Mouse (Mus musculus) midbrain, embryonic 13.5 days (tissue): ENCODE results near the gene Rsph14. TPM values are rescaled to one million over a fixed set of nuclear protein-coding genes. Genes with fewer than 3 reads are reported as not detected.

Source experiments
- ATAC-seq: fragments of 200-750 bp; cut with Nextera tagmentation; 2 replicates; pipeline ENCODE4 v1.8.0; 2017; ENCODE audit warnings: mild to moderate bottlenecking, moderate TSS enrichment, moderate library complexity
- H3K27ac ChIP-seq: fragments of 300-500 bp; sonication (generic); 2 replicates; pipeline ENCODE4 v1.5.1; 2015; ENCODE audit warnings: inconsistent platforms, mild to moderate bottlenecking, moderate library complexity
- H3K27me3 ChIP-seq: fragments of 300-500 bp; sonication (generic); 2 replicates; pipeline ENCODE4 v1.6.1; 2015; ENCODE audit warnings: mild to moderate bottlenecking, inconsistent platforms
- H3K36me3 ChIP-seq: fragments of 300-500 bp; sonication (generic); 2 replicates; pipeline ENCODE4 v1.6.1; 2015; ENCODE audit warnings: mild to moderate bottlenecking, inconsistent platforms
- H3K4me1 ChIP-seq: fragments of 300-500 bp; sonication (generic); replicated peaks from 2 replicates; pipeline ENCODE4 v1.6.1; 2015; ENCODE audit warnings: inconsistent platforms
- H3K4me2 ChIP-seq: fragments of 300-500 bp; sonication (generic); replicated peaks from 2 replicates; pipeline ENCODE4 v1.6.1; 2015; ENCODE audit warnings: moderate library complexity, mild to moderate bottlenecking, inconsistent platforms
- H3K4me3 ChIP-seq: fragments of 300-500 bp; sonication (generic); replicated peaks from 2 replicates; pipeline ENCODE4 v1.5.1; 2015; ENCODE audit warnings: mild to moderate bottlenecking, inconsistent platforms
- H3K9ac ChIP-seq: fragments of 300-500 bp; sonication (generic); replicated peaks from 2 replicates; pipeline ENCODE4 v1.6.1; 2015; ENCODE audit warnings: mild to moderate bottlenecking, inconsistent platforms
- H3K9me3 ChIP-seq: fragments of 300-500 bp; sonication (generic); 2 replicates; pipeline ENCODE4 v1.6.1; 2016; ENCODE audit warnings: mild to moderate bottlenecking, inconsistent platforms
- WGBS: fragments of 180-500 bp; shearing (Covaris S2); methylation state at CpG from one replicate; pipeline ENCODE4 v1.1.7; 2015; 5-methylcytosine and 5-hydroxymethylcytosine counted together
- polyA plus RNA-seq: library from polyadenylated mRNA; unstranded; fragments of >200 nt; fragmentation: Nextera tagmentation; extraction: Ambion mirVana; gene quantifications from 2 replicates; pipeline ENCODE4 v1.2.1, GENCODE M21; 2015

The Rsph14 gene
- polyA plus RNA-seq, 1 experiment from 2014 or later: 0.63 TPM

- Histone ChIP-seq H3K9ac (no peak overlapping the region), H3K4me1 (0 out of 2 replicates have a peak, but pooled peaks cover 6% of the 10 kb centered on the region), H3K27me3 (no peaks in the 10 kb centered on the region), H3K4me3 (no peak overlapping the region), H3K4me2 (no peak overlapping the region), H3K9me3 (no peaks in the 10 kb centered on the region), H3K27ac (no peak overlapping the region), H3K36me3 (no peaks in the 10 kb centered on the region)
- no peak for ATAC-seq
- WGBS: 37% methylated on average over 9 of the region's 9 CpGs
Measured at GRCm38 (mm10) chr10:74952830-74953443, 79.4 kb downstream of the Rsph14 start.

GRCm38 (mm10) chr10:74940795-74941194 is 91.6 kb downstream of the Rsph14 start:
- peaks cover 5% of the 10 kb centered on the region for H3K9me3 ChIP-seq
- H3K36me3 ChIP-seq: no peaks in the 10 kb centered on the region
- no peak overlapping the region for H3K9ac ChIP-seq
- no peaks in the 10 kb centered on the region for H3K4me1 ChIP-seq
- 97% methylated on average over 1 of the region's 1 CpGs for whole genome bisulfite sequencing
- H3K4me2 ChIP-seq: no peak overlapping the region
- no peaks in the 10 kb centered on the region for H3K27me3 ChIP-seq
- no peak for ATAC-seq
- no peak overlapping the region for H3K27ac ChIP-seq
- H3K4me3 ChIP-seq: no peak overlapping the region

GRCm38 (mm10) chr10:74939300-74939699 is 93.1 kb downstream of the Rsph14 start:
- Histone ChIP-seq H3K4me2 (no peak overlapping the region), H3K4me3 (no peak overlapping the region), H3K9ac (no peak overlapping the region), H3K36me3 (no peaks in the 10 kb centered on the region), H3K27me3 (no peaks in the 10 kb centered on the region), H3K9me3 (no peaks in the 10 kb centered on the region), H3K4me1 (no peaks in the 10 kb centered on the region), H3K27ac (no peak overlapping the region)
- no peak for ATAC-seq
- 59% methylated on average over 3 of the region's 3 CpGs for WGBS

- Histone ChIP-seq H3K4me1 (no peaks in the 10 kb centered on the region), H3K4me3 (no peak overlapping the region), H3K36me3 (no peaks in the 10 kb centered on the region), H3K9ac (no peak overlapping the region), H3K4me2 (no peak overlapping the region), H3K9me3 (no peaks in the 10 kb centered on the region), H3K27me3 (no peaks in the 10 kb centered on the region), H3K27ac (no peak overlapping the region)
- ATAC-seq: no peak
- WGBS: 61% methylated on average over 5 of the region's 5 CpGs
Measured at GRCm38 (mm10) chr10:74938410-74938809, 94.0 kb downstream of the Rsph14 start.

GRCm38 (mm10) chr10:74937003-74937790 is 95.2 kb downstream of the Rsph14 start:
- Histone ChIP-seq H3K4me1 (no peaks in the 10 kb centered on the region), H3K9ac (no peak overlapping the region), H3K27me3 (no peaks in the 10 kb centered on the region), H3K4me3 (no peak overlapping the region), H3K4me2 (no peak overlapping the region), H3K9me3 (no peaks in the 10 kb centered on the region), H3K27ac (no peak overlapping the region), H3K36me3 (no peaks in the 10 kb centered on the region)
- WGBS: 81% methylated on average over 10 of the region's 10 CpGs
- ATAC-seq: peak; percentile 75

GRCm38 (mm10) chr10:74935016-74935415 is 97.4 kb downstream of the Rsph14 start:
- H3K4me2 ChIP-seq: no peak overlapping the region
- H3K9me3 ChIP-seq: no peaks in the 10 kb centered on the region
- H3K27me3 ChIP-seq: no peaks in the 10 kb centered on the region
- no peak overlapping the region for H3K4me3 ChIP-seq
- 36% methylated on average over 6 of the region's 6 CpGs for WGBS
- no peak for ATAC-seq
- H3K27ac ChIP-seq: no peak overlapping the region
- no peaks in the 10 kb centered on the region for H3K4me1 ChIP-seq
- no peak overlapping the region for H3K9ac ChIP-seq
- H3K36me3 ChIP-seq: no peaks in the 10 kb centered on the region

GRCm38 (mm10) chr10:74934521-74934920 is 97.9 kb downstream of the Rsph14 start:
- H3K27ac ChIP-seq: no peak overlapping the region
- WGBS: 82% methylated on average over 12 of the region's 12 CpGs

GRCm38 (mm10) chr10:74933548-74934190 is 98.7 kb downstream of the Rsph14 start:
- H3K27ac ChIP-seq: no peak overlapping the region
- no peaks in the 10 kb centered on the region for H3K4me1 ChIP-seq
- no peak overlapping the region for H3K9ac ChIP-seq
- 80% methylated on average over 19 of the region's 19 CpGs for WGBS
- no peak overlapping the region for H3K4me3 ChIP-seq
- H3K9me3 ChIP-seq: no peaks in the 10 kb centered on the region
- H3K27me3 ChIP-seq: no peaks in the 10 kb centered on the region
- no peak for ATAC-seq
- H3K36me3 ChIP-seq: no peaks in the 10 kb centered on the region
- H3K4me2 ChIP-seq: no peak overlapping the region

More at GRCm38 (mm10) chr10:74934521-74934920, 97.9 kb downstream of the Rsph14 start:
- Histone ChIP-seq H3K4me1 (no peaks in the 10 kb centered on the region), H3K9me3 (no peaks in the 10 kb centered on the region), H3K27me3 (no peaks in the 10 kb centered on the region), H3K36me3 (no peaks in the 10 kb centered on the region), H3K9ac (no peak overlapping the region), H3K4me3 (no peak overlapping the region), H3K4me2 (no peak overlapping the region)
- no peak for ATAC-seq

- no peak for ATAC-seq
- Histone ChIP-seq H3K27ac (no peak overlapping the region), H3K4me2 (no peak overlapping the region), H3K27me3 (no peaks in the 10 kb centered on the region), H3K9ac (no peak overlapping the region), H3K4me1 (no peaks in the 10 kb centered on the region), H3K4me3 (no peak overlapping the region), H3K36me3 (no peaks in the 10 kb centered on the region), H3K9me3 (no peaks in the 10 kb centered on the region)
- WGBS: 87% methylated on average over 6 of the region's 6 CpGs
Measured at GRCm38 (mm10) chr10:74932487-74932886, 99.9 kb downstream of the Rsph14 start.

GRCm38 (mm10) chr10:74931631-74932030 is 100.8 kb downstream of the Rsph14 start:
- Histone ChIP-seq H3K9me3 (no peaks in the 10 kb centered on the region), H3K36me3 (no peaks in the 10 kb centered on the region), H3K4me1 (no peaks in the 10 kb centered on the region), H3K9ac (no peak overlapping the region), H3K27ac (no peak overlapping the region), H3K4me3 (no peak overlapping the region), H3K4me2 (no peak overlapping the region), H3K27me3 (peaks cover 1% of the 10 kb centered on the region; the same call in 1 of the 2 replicates)
- no peak for ATAC-seq
- WGBS: 86% methylated on average over 6 of the region's 6 CpGs

GRCm38 (mm10) chr10:74930541-74930940 is 101.8 kb downstream of the Rsph14 start:
- peaks cover 7% of the 10 kb centered on the region for H3K27me3 ChIP-seq
- no peaks in the 10 kb centered on the region for H3K36me3 ChIP-seq
- no peaks in the 10 kb centered on the region for H3K9me3 ChIP-seq
- H3K4me3 ChIP-seq: no peak overlapping the region
- H3K9ac ChIP-seq: no peak overlapping the region
- no peak overlapping the region for H3K27ac ChIP-seq
- peaks cover 2% of the 10 kb centered on the region; the same call in 1 of the 2 replicates for H3K4me1 ChIP-seq
- 79% methylated on average over 3 of the region's 3 CpGs for WGBS
- no peak overlapping the region for H3K4me2 ChIP-seq
- no peak for ATAC-seq

- 82% methylated on average over 6 of the region's 6 CpGs for WGBS
- ATAC-seq: no peak; the same call in 1 of the 2 replicates
- peaks cover 7% of the 10 kb centered on the region; the same call in 1 of the 2 replicates for H3K4me1 ChIP-seq
Measured at GRCm38 (mm10) chr10:74929578-74929977, 102.8 kb downstream of the Rsph14 start.

More at GRCm38 (mm10) chr10:74929578-74929977, 102.8 kb downstream of the Rsph14 start:
- Histone ChIP-seq H3K9ac (no peak overlapping the region), H3K9me3 (no peaks in the 10 kb centered on the region), H3K27me3 (peaks cover 7% of the 10 kb centered on the region), H3K4me3 (no peak overlapping the region), H3K36me3 (no peaks in the 10 kb centered on the region), H3K27ac (no peak overlapping the region), H3K4me2 (no peak overlapping the region)
